Mouse (Mus musculus) intestine, embryonic 15.5 days (tissue): ENCODE measurements around the gene Iqsec2. TPM values are rescaled to one million over a fixed set of nuclear protein-coding genes. Genes with fewer than 3 reads are reported as not detected.
"Not testable (repeated sequence)": the region's sequence is repeated elsewhere in the genome, so short reads cannot be mapped to it uniquely, and the experiment has no call there.

ENCODE experiments used
- ATAC-seq: fragments of 200-750 bp; cut with Nextera tagmentation; 2 replicates; pipeline ENCODE4 v1.8.0; 2017; ENCODE audit warnings: moderate TSS enrichment, moderate library complexity
- H3K27ac ChIP-seq: fragments of 300-500 bp; sonication (generic); 2 replicates; pipeline ENCODE4 v1.5.1; 2015; ENCODE audit warnings: mild to moderate bottlenecking, inconsistent platforms
- H3K27me3 ChIP-seq: fragments of 300-500 bp; sonication (generic); replicated peaks from 2 replicates; pipeline ENCODE4 v1.6.1; 2015; ENCODE audit warnings: inconsistent platforms
- H3K36me3 ChIP-seq: fragments of 300-500 bp; sonication (generic); 2 replicates; pipeline ENCODE4 v1.6.1; 2015; ENCODE audit warnings: inconsistent platforms
- H3K4me1 ChIP-seq: fragments of 300-500 bp; sonication (generic); replicated peaks from 2 replicates; pipeline ENCODE4 v1.6.1; 2015; ENCODE audit warnings: inconsistent platforms
- H3K4me2 ChIP-seq: fragments of 300-500 bp; sonication (generic); replicated peaks from 2 replicates; pipeline ENCODE4 v1.6.1; 2015; ENCODE audit warnings: mild to moderate bottlenecking, inconsistent platforms
- H3K4me3 ChIP-seq: fragments of 300-500 bp; sonication (generic); replicated peaks from 2 replicates; pipeline ENCODE4 v1.5.1; 2015; ENCODE audit warnings: inconsistent platforms
- H3K9ac ChIP-seq: fragments of 300-500 bp; sonication (generic); 2 replicates; pipeline ENCODE4 v1.6.1; 2015; ENCODE audit warnings: inconsistent platforms
- H3K9me3 ChIP-seq: fragments of 300-500 bp; sonication (generic); 2 replicates; pipeline ENCODE4 v1.6.1; 2016; ENCODE audit warnings: inconsistent platforms
- WGBS: fragments of 180-500 bp; shearing (Covaris S2); methylation state at CpG from one replicate; pipeline ENCODE4 v1.1.7; 2015; 5-methylcytosine and 5-hydroxymethylcytosine counted together
- polyA plus RNA-seq: library from polyadenylated mRNA; unstranded; fragments of >200 nt; fragmentation: Nextera tagmentation; extraction: Ambion mirVana; gene quantifications from 2 replicates; pipeline ENCODE4 v1.2.1, GENCODE M21; 2015

Iqsec2 gene
- polyA plus RNA-seq, 1 experiment from 2014 or later: 2.7 TPM

DNA sequence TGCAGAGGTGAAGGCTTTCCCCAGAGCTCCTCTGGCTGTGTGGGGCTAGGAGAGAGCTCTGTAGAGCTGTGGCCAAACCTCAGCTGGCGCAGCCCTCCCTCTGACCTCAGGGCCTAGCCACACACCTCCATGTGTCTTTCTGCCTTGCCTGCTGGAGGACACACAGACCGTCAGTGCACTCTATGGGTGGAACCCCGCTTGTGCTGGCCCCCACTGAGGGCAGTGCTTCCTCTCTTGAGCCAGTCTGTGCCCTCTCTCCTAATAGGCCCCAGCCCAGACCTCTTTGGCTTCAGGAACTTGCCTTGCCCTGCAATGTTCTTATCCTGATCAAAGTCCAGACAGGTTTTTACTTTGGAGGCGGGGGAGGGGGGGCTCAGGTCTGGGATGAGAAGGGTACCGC is 80.2 kb downstream of the Iqsec2 start:
- no peaks in the 10 kb centered on the region for H3K4me1 ChIP-seq
- no peak overlapping the region for H3K4me2 ChIP-seq
- H3K9ac ChIP-seq: no peak overlapping the region
- peak; percentile 71 for ATAC-seq
- H3K9me3 ChIP-seq: no peaks in the 10 kb centered on the region
- H3K27ac ChIP-seq: no peak overlapping the region
- H3K36me3 ChIP-seq: no peaks in the 10 kb centered on the region
- no peaks in the 10 kb centered on the region; the same call in 1 of the 2 replicates for H3K27me3 ChIP-seq
- no peak overlapping the region for H3K4me3 ChIP-seq
- 63% methylated on average over 5 of the region's 5 CpGs for WGBS

GRCm38 (mm10) chrX:152232781-152233763 is 89.0 kb downstream of the Iqsec2 start, which contains the start of gene Kdm5c:
Gene Kdm5c, plus strand, starts transcription at chrX:152233020.
- peak within 1 kb of the TSS; percentile 80 for H3K4me3 ChIP-seq
- H3K36me3 ChIP-seq: no peaks in the 10 kb centered on the region
- peak within 1 kb of the TSS; percentile 77 for H3K9ac ChIP-seq
- no peaks in the 10 kb centered on the region; the same call in 1 of the 2 replicates for H3K4me1 ChIP-seq
- WGBS: under 1% methylated on average over 69 of the region's 69 CpGs
- peak within 1 kb of the TSS; percentile 66 for H3K4me2 ChIP-seq
- no peaks in the 10 kb centered on the region for H3K9me3 ChIP-seq
- H3K27ac ChIP-seq: peak within 1 kb of the TSS; percentile 36; the same call in 1 of the 2 replicates
- no peaks in the 10 kb centered on the region for H3K27me3 ChIP-seq
- ATAC-seq: peak; percentile 98

DNA sequence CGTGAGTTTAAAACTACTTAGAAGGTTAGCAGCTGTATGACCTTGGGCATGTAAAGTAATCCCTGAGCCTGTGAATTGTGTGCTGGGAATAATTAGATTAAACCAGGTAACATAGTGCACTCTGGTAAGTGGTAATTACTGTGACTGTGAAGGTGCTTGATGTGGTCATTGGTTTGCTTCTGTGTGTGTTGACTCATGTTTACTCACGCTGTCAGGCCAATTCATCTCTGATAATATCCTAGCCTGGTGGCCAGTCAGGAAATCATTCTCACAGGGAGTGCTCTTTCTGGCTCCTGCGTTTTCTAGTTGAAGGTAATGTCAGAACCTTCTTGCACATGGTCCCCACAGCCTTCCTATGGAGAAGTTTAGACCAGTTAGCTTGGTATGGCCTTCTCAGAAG is 90.1 kb downstream of the Iqsec2 start:
- H3K27ac ChIP-seq: no peak overlapping the region
- ATAC-seq: no peak

GRCm38 (mm10) chrX:152235758-152236157 is 91.7 kb downstream of the Iqsec2 start:
- Histone ChIP-seq H3K9me3 (no peaks in the 10 kb centered on the region), H3K36me3 (0 out of 2 replicates have a peak, but pooled peaks cover 2% of the 10 kb centered on the region), H3K4me2 (no peak overlapping the region), H3K27me3 (no peaks in the 10 kb centered on the region), H3K4me3 (no peak overlapping the region), H3K4me1 (no peaks in the 10 kb centered on the region; the same call in 1 of the 2 replicates), H3K9ac (no peak overlapping the region), H3K27ac (no peak overlapping the region)
- ATAC-seq: no peak
- 56% methylated on average over 1 of the region's 2 CpGs for WGBS

More for the DNA sequence above, 90.1 kb downstream of the Iqsec2 start:
- Histone ChIP-seq H3K4me1 (no peaks in the 10 kb centered on the region; the same call in 1 of the 2 replicates), H3K4me2 (peak overlapping the region; percentile 66), H3K9me3 (no peaks in the 10 kb centered on the region), H3K27me3 (no peaks in the 10 kb centered on the region), H3K36me3 (no peaks in the 10 kb centered on the region), H3K9ac (peak overlapping the region; percentile 77), H3K4me3 (peak overlapping the region; percentile 80)
- WGBS: 10% methylated on average over 3 of the region's 3 CpGs

- not testable (repeated sequence) for H3K4me3 ChIP-seq, H3K27me3 ChIP-seq, ATAC-seq, H3K27ac ChIP-seq, H3K4me1 ChIP-seq, H3K9me3 ChIP-seq, H3K4me2 ChIP-seq, H3K9ac ChIP-seq
- peaks cover 21% of the 10 kb centered on the region for H3K36me3 ChIP-seq
- whole genome bisulfite sequencing: 83% methylated on average over 6 of the region's 6 CpGs
These were observed 99.1 kb downstream of the Iqsec2 start for GRCm38 (mm10) chrX:152243140-152243539.

DNA sequence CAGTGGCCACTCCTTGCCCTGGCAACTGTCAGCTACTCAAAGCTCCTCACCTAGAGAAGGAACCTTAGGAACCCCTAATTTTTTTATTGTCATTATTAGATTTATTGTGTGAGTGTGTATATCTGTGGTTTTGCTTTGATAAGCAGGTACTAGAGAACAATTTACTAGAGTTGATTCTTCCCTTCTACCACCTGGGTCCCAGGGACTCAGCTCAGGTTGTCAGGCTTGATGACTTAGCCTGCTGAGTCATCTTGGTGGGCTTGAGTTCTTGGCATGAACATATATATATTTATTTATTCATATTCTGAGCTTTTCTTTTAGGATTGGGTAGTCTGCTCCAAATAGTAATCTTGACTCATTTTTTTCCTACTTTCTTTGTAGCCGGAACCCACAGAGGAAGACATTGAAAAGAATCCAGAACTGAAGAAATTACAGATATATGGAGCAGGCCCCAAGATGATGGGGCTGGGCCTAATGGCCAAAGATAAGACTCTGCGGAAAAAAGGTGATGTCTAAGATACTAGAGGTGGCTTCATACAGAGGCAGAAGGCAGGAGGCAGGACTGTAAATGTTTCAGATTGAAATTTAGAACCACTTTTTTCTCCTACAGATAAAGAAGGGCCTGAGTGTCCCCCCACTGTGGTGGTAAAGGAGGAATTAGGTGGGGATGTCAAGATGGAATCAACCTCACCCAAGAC is 100.6 kb downstream of the Iqsec2 start:
- 97% methylated on average over 2 of the region's 2 CpGs for WGBS
- Histone ChIP-seq H3K9me3 (no peaks in the 10 kb centered on the region), H3K9ac (no peak overlapping the region), H3K4me1 (no peaks in the 10 kb centered on the region), H3K27ac (no peak overlapping the region), H3K27me3 (no peaks in the 10 kb centered on the region), H3K36me3 (peaks cover 27% of the 10 kb centered on the region), H3K4me2 (no peak overlapping the region), H3K4me3 (no peak overlapping the region)
- no peak for ATAC-seq

DNA sequence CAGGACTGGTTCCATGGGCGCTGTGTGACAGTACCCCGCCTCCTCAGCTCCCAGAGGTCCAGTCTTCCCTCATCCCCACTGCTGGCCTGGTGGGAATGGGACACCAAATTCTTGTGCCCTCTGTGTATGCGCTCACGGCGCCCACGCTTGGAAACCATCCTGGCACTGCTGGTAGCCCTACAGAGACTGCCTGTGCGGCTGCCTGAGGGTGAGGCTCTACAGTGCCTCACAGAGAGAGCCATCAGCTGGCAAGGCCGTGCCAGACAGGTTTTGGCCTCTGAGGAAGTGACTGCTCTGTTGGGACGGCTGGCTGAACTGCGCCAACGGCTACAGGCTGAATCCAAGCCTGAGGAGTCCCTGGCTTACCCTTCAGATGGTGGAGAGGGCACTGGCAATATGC is 127.1 kb downstream of the Iqsec2 start:
- no peak overlapping the region for H3K27ac ChIP-seq
- H3K4me2 ChIP-seq: no peak overlapping the region
- no peaks in the 10 kb centered on the region for H3K4me1 ChIP-seq
- peaks cover 45% of the 10 kb centered on the region for H3K36me3 ChIP-seq
- H3K9ac ChIP-seq: no peak overlapping the region
- WGBS: 96% methylated on average over 11 of the region's 11 CpGs
- ATAC-seq: no peak
- H3K9me3 ChIP-seq: no peaks in the 10 kb centered on the region
- H3K4me3 ChIP-seq: no peak overlapping the region
- no peaks in the 10 kb centered on the region for H3K27me3 ChIP-seq

Other genes with a start within 250 kb of the Iqsec2 start
- 198 and 211 TPM in 2 replicates for gene Hsd17b10, start 142.4 kb upstream of the Iqsec2 start, polyA plus RNA-seq
- 3.3 and 3.4 TPM in 2 replicates for gene Ribc1, start 128.0 kb upstream of the Iqsec2 start, polyA plus RNA-seq
- gene Smc1a, start 127.8 kb upstream of the Iqsec2 start, polyA plus RNA-seq: 89.3 and 92.5 TPM in 2 replicates
- 33.2 and 37.1 TPM in 2 replicates for gene Kdm5c, start 88.8 kb downstream of the Iqsec2 start, polyA plus RNA-seq
- gene Kantr, start 183.2 kb downstream of the Iqsec2 start, polyA plus RNA-seq: 12.9 and 14.4 TPM in 2 replicates
- 23.4 and 24.2 TPM in 2 replicates for gene Tspyl2, start 198.2 kb downstream of the Iqsec2 start, polyA plus RNA-seq
- gene Gpr173, start 224.4 kb downstream of the Iqsec2 start, polyA plus RNA-seq: 2.1 TPM in 2 replicates